Mouse (Mus musculus): ENCODE results near the gene Tmbim1.

The Tmbim1 gene

GRCm38 (mm10) chr1:74277041-74277440 lies 28.4 kb downstream of the Tmbim1 start:
- DNase-seq = no peak

- DNase-seq = no peak
Observed at GRCm38 (mm10) chr1:74275015-74275414, 30.4 kb downstream of the Tmbim1 start.

- DNase-seq = no peak
Observed at GRCm38 (mm10) chr1:74271659-74272058, 33.8 kb downstream of the Tmbim1 start.

GRCm38 (mm10) chr1:74268750-74269149 lies 36.7 kb downstream of the Tmbim1 start:
- no peak for DNase-seq

GRCm38 (mm10) chr1:74262510-74262909 lies 42.9 kb downstream of the Tmbim1 start:
- DNase-seq = no peak

- no peak for DNase-seq
Observed at GRCm38 (mm10) chr1:74256782-74257181, 48.6 kb downstream of the Tmbim1 start.

- DNase-seq = no peak
Observed at GRCm38 (mm10) chr1:74255704-74256345, 49.6 kb downstream of the Tmbim1 start.

GRCm38 (mm10) chr1:74250096-74250495 lies 55.3 kb downstream of the Tmbim1 start:
- DNase-seq = no peak

- no peak for DNase-seq
Observed at GRCm38 (mm10) chr1:74249331-74249980, 56.0 kb downstream of the Tmbim1 start.

- no peak for DNase-seq
Observed at GRCm38 (mm10) chr1:74248799-74249198, 56.6 kb downstream of the Tmbim1 start.

- no peak for DNase-seq
Observed at GRCm38 (mm10) chr1:74245525-74245924, 59.9 kb downstream of the Tmbim1 start.

- no peak for DNase-seq
Observed at GRCm38 (mm10) chr1:74240832-74241231, 64.6 kb downstream of the Tmbim1 start.

- DNase-seq = no peak
Observed at GRCm38 (mm10) chr1:74240311-74240710, 65.1 kb downstream of the Tmbim1 start.

GRCm38 (mm10) chr1:74239618-74240017 lies 65.8 kb downstream of the Tmbim1 start:
- DNase-seq = no peak

- no peak for DNase-seq
Observed at GRCm38 (mm10) chr1:74239162-74239561, 66.3 kb downstream of the Tmbim1 start.
